Mouse (Mus musculus) stomach, postnatal 0 days (tissue): ENCODE measurements around the gene Ifi209.

Source experiments
- CTCF ChIP-seq: IDR thresholded peaks from 2 replicates; pipeline ENCODE4 v1.5.1; 2016; ENCODE audit warnings: antibody characterized with exemption, low read depth, mild to moderate bottlenecking, moderate library complexity
- EP300 ChIP-seq: optimal IDR thresholded peaks from 2 replicates; pipeline ENCODE3; 2016; ENCODE audit warnings: antibody characterized with exemption

GRCm38 (mm10) chr1:173624052-173624451 lies 6.7 kb upstream of the Ifi209 start:
- no peak for TF ChIP-seq CTCF
- no peak for TF ChIP-seq EP300
